8 mouse cellular contexts compared by ENCODE assay signal in the genomic region with DNA sequence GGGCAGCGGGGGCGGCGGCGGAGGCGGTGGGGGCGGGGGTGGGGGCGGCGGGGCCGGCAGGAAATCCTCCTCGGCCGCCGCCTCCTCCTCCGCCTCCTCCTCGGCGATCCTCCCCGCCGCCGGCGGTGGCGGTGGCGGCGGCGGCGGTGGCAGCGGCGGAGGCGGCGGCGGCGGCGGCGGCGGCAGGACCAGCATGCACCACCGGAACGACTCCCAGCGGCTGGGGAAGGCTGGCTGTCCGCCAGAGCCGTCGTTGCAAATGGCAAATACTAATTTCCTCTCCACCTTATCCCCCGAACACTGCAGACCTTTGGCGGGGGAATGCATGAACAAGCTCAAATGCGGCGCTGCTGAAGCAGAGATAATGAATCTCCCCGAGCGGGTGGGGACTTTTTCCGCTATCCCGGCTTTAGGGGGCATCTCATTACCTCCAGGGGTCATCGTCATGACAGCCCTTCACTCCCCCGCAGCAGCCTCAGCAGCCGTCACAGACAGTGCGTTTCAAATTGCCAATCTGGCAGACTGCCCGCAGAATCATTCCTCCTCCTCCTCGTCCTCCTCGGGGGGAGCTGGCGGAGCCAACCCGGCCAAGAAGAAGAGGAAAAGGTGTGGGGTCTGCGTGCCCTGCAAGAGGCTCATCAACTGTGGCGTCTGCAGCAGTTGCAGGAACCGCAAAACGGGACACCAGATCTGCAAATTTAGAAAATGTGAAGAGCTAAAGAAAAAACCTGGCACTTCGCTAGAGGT. TPM values are rescaled to one million over a fixed set of nuclear protein-coding genes. Genes with fewer than 3 reads are reported as not detected.
A peak's percentile ranks its signal among the peaks of the same experiment; 100 is the strongest.
DNase-seq lines count a peak whose midpoint lies in the region; ATAC-seq and TF ChIP-seq lines count a peak whose summit lies in the region.

No protein-coding gene starts in this region.

- peak overlapping the region; percentile 88 for H3K9ac ChIP-seq in forebrain, embryonic 14.5 days (ENCODE audit: low read length)
- H3K9ac ChIP-seq in heart, postnatal 0 days (replicated peaks; ENCODE audit: low read depth, low read length) = peak overlapping the region; percentile 60
- H3K9ac ChIP-seq in liver, embryonic 13.5 days = peak overlapping the region; percentile 51; the same call in 1 of the 2 replicates
- H3K9ac ChIP-seq in neural tube, embryonic 13.5 days = peak overlapping the region; percentile 96

- no peaks in the 10 kb centered on the region for H3K79me3 ChIP-seq in C2C12 (ENCODE audit: low read depth)

- ATAC-seq in forebrain, embryonic 14.5 days = peak; percentile 30
- ATAC-seq in heart, postnatal 0 days (ENCODE audit: insufficient read depth, low read depth) = peak; percentile 52
- ATAC-seq in liver, embryonic 13.5 days (ENCODE audit: low read depth) = no peak
- peak; percentile 64 for ATAC-seq in neural tube, embryonic 13.5 days (ENCODE audit: low read depth)

- H3K27me3 ChIP-seq in C2C12 (ENCODE audit: control insufficient read depth, insufficient read depth, insufficient read length) = no peaks in the 10 kb centered on the region
- no peaks in the 10 kb centered on the region for H3K27me3 ChIP-seq in forebrain, embryonic 14.5 days (replicated peaks; ENCODE audit: control insufficient read depth, insufficient read depth, low read length)
- H3K27me3 ChIP-seq in heart, postnatal 0 days (ENCODE audit: control insufficient read depth, insufficient read depth, low read length) = no peaks in the 10 kb centered on the region
- H3K27me3 ChIP-seq in liver, embryonic 13.5 days = peaks cover 68% of the 10 kb centered on the region
- H3K27me3 ChIP-seq in neural tube, embryonic 13.5 days = no peaks in the 10 kb centered on the region

- H3ac ChIP-seq in C2C12 (ENCODE audit: control insufficient read depth, insufficient read length, low read depth) = no peak overlapping the region

- no peak for TF ChIP-seq CTCF in C2C12 (IDR thresholded peaks at IDR 0.05; ENCODE audit: control insufficient read depth, insufficient read depth, insufficient read length)
- TF ChIP-seq CTCF in heart, postnatal 0 days (IDR thresholded peaks at IDR 0.05; ENCODE audit: low read depth) = no peak

- TF ChIP-seq EP300 in heart, postnatal 0 days (IDR thresholded peaks at IDR 0.05; ENCODE audit: low read depth) = 0 out of 2 replicates have a peak, but pooled peaks have one; percentile 24

- no peaks in the 10 kb centered on the region for H3K9me3 ChIP-seq in forebrain, embryonic 14.5 days (replicated peaks; ENCODE audit: control insufficient read depth, low read length)
- no peaks in the 10 kb centered on the region for H3K9me3 ChIP-seq in heart, postnatal 0 days (replicated peaks; ENCODE audit: control insufficient read depth, low read length)
- H3K9me3 ChIP-seq in liver, embryonic 13.5 days (replicated peaks) = no peaks in the 10 kb centered on the region
- no peaks in the 10 kb centered on the region for H3K9me3 ChIP-seq in neural tube, embryonic 13.5 days

- peak overlapping the region; percentile 86 for H3K4me2 ChIP-seq in forebrain, embryonic 14.5 days (ENCODE audit: low read length)
- peak overlapping the region; percentile 95 for H3K4me2 ChIP-seq in heart, postnatal 0 days (ENCODE audit: low read depth, low read length)
- H3K4me2 ChIP-seq in liver, embryonic 13.5 days = peak overlapping the region; percentile 71
- peak overlapping the region; percentile 88 for H3K4me2 ChIP-seq in neural tube, embryonic 13.5 days

- peak overlapping the region; percentile 19; the same call in 1 of the 2 replicates for H3K27ac ChIP-seq in brown adipose tissue, adult 24 weeks (replicated peaks; ENCODE audit: low read depth, low read length)
- H3K27ac ChIP-seq in forebrain, embryonic 14.5 days (ENCODE audit: low read depth, low read length) = peak overlapping the region; percentile 99
- peak overlapping the region; percentile 73 for H3K27ac ChIP-seq in heart, postnatal 0 days (ENCODE audit: low read depth)
- H3K27ac ChIP-seq in liver, embryonic 13.5 days = no peak overlapping the region
- peak overlapping the region; percentile 100 for H3K27ac ChIP-seq in neural tube, embryonic 13.5 days (replicated peaks)

- H3K4me1 ChIP-seq in brown adipose tissue, adult 24 weeks (ENCODE audit: control insufficient read depth, insufficient read depth, insufficient read length, low read length) = no peaks in the 10 kb centered on the region
- H3K4me1 ChIP-seq in forebrain, embryonic 14.5 days (ENCODE audit: control insufficient read depth, insufficient read depth, low read length) = peaks cover 11% of the 10 kb centered on the region; the same call in 1 of the 2 replicates
- peaks cover 2% of the 10 kb centered on the region for H3K4me1 ChIP-seq in heart, postnatal 0 days (ENCODE audit: control insufficient read depth, insufficient read depth)
- peaks cover 4% of the 10 kb centered on the region; the same call in 1 of the 2 replicates for H3K4me1 ChIP-seq in liver, embryonic 13.5 days (replicated peaks)
- peaks cover 53% of the 10 kb centered on the region for H3K4me1 ChIP-seq in neural tube, embryonic 13.5 days (replicated peaks)

- H3K36me3 ChIP-seq in C2C12 (ENCODE audit: control insufficient read depth, insufficient read depth) = no peaks in the 10 kb centered on the region
- H3K36me3 ChIP-seq in forebrain, embryonic 14.5 days (ENCODE audit: control insufficient read depth, insufficient read depth, low read length) = no peaks in the 10 kb centered on the region
- no peaks in the 10 kb centered on the region for H3K36me3 ChIP-seq in heart, postnatal 0 days (replicated peaks; ENCODE audit: control insufficient read depth, insufficient read depth, low read length)
- H3K36me3 ChIP-seq in liver, embryonic 13.5 days = no peaks in the 10 kb centered on the region
- H3K36me3 ChIP-seq in neural tube, embryonic 13.5 days = no peaks in the 10 kb centered on the region

- no peaks in the 10 kb centered on the region for H3K79me2 ChIP-seq in C2C12 (ENCODE audit: control insufficient read depth, insufficient read depth)

- peak overlapping the region; percentile 14 for H3K4me3 ChIP-seq in C2C12 (ENCODE audit: insufficient read depth, poor library complexity, severe bottlenecking)
- H3K4me3 ChIP-seq in brown adipose tissue, adult 24 weeks (ENCODE audit: insufficient read depth, low read depth, low read length) = peak overlapping the region; percentile 78
- peak overlapping the region; percentile 69 for H3K4me3 ChIP-seq in forebrain, embryonic 14.5 days (ENCODE audit: low read depth, low read length)
- H3K4me3 ChIP-seq in heart, postnatal 0 days (ENCODE audit: low read depth, low read length) = peak overlapping the region; percentile 66
- H3K4me3 ChIP-seq in liver, embryonic 13.5 days (replicated peaks) = peak overlapping the region; percentile 59
- H3K4me3 ChIP-seq in neural tube, embryonic 13.5 days = peak overlapping the region; percentile 69

- peak; percentile 88 for DNase-seq in forebrain, embryonic 14.5 days (ENCODE audit: low spot score)
- peak; percentile 58 for DNase-seq in heart, postnatal 0 days (ENCODE audit: low spot score)
- peak; percentile 72 to 75 for DNase-seq in kidney, postnatal 25 days
- DNase-seq in liver, embryonic 13.5 days = no peak
- peak; percentile 9 for DNase-seq in thymus, postnatal 14 days

- under 1% methylated on average over 58 of the region's 61 CpGs for WGBS in forebrain, embryonic 14.5 days
- 1% methylated on average over 37 of the region's 61 CpGs for WGBS in heart, postnatal 0 days
- WGBS in liver, embryonic 13.5 days (ENCODE audit: insufficient replicate concordance) = under 1% methylated on average over 31 of the region's 61 CpGs
- WGBS in neural tube, embryonic 13.5 days = under 1% methylated on average over 43 of the region's 61 CpGs

TF ChIP-seq in C2C12, 6 proteins besides CTCF, POLR2A, EP300 and RAD21:
- TF ChIP-seq USF1 (IDR thresholded peaks at IDR 0.05; ENCODE audit: low read depth) = no peak
- TF ChIP-seq FOSL1 (IDR thresholded peaks at IDR 0.05; ENCODE audit: insufficient read depth, low read length, poor library complexity, severe bottlenecking) = no peak
- TF ChIP-seq MAX (IDR thresholded peaks at IDR 0.05) = no peak
- no peak for TF ChIP-seq MYOG (IDR thresholded peaks at IDR 0.05; ENCODE audit: control insufficient read depth, extremely low read depth, insufficient read length)
- TF ChIP-seq CEBPB (IDR thresholded peaks at IDR 0.05; ENCODE audit: low read depth) = no peak
- TF ChIP-seq MYOD1 (IDR thresholded peaks at IDR 0.05; ENCODE audit: control insufficient read depth, insufficient read length, low read depth) = no peak

RNA-seq across cellular contexts. Expression of gene Cxxc4, which starts 3.9 kb away (rescaled TPM):
- 0.02 TPM for polyA plus RNA-seq in C2C12 (2012; fragmentation: generic; extraction: Trizol)
- 0.42 and 1.7 TPM in 2 replicates for polyA plus RNA-seq in brown adipose tissue, adult 24 weeks (2012; ENCODE audit: insufficient read depth, insufficient read length, missing spikeins)
- 18.2 and 20.5 TPM in 2 replicates for polyA plus RNA-seq in forebrain, embryonic 14.5 days (2014; fragmentation: Nextera tagmentation; extraction: Ambion mirVana)
- 2.7 and 8.3 TPM in 2 replicates for total RNA-seq in heart, postnatal 0 days (2014; rRNA removed; ENCODE audit: low replicate concordance)
- polyA plus RNA-seq in heart, postnatal 0 days (2015; fragmentation: Nextera tagmentation; extraction: Ambion mirVana) = 2.2 and 2.4 TPM in 2 replicates
- polyA plus RNA-seq in liver, embryonic 13.5 days (2015; fragmentation: Nextera tagmentation; extraction: Ambion mirVana) = 0.33 and 0.42 TPM in 2 replicates
- 29.3 and 29.5 TPM in 2 replicates for polyA plus RNA-seq in neural tube, embryonic 13.5 days (2015; fragmentation: Nextera tagmentation; extraction: Ambion mirVana)

Comparison
In these comparisons a context has a peak if more than half of its experiments do, and no peak if none do; other contexts are left out.
1. H3K4me3 ChIP-seq: peak in every context shown above with its lines; median percentile 78 in brown adipose tissue, adult 24 weeks; 69 in forebrain, embryonic 14.5 days; 69 in neural tube, embryonic 13.5 days; 66 in heart, postnatal 0 days; 59 in liver, embryonic 13.5 days; 14 in C2C12.